Mouse (Mus musculus): Measurements from ENCODE around the gene Cpt2.

Gene Cpt2

GRCm38 (mm10) chr4:107920336-107920735, 3.1 kb downstream of the Cpt2 start:
- no peak for DNase-seq

- DNase-seq = no peak
Observed at GRCm38 (mm10) chr4:107910020-107910419, 13.4 kb downstream of the Cpt2 start.

- no peak for DNase-seq
Observed at GRCm38 (mm10) chr4:107906561-107906960, 16.8 kb downstream of the Cpt2 start.

GRCm38 (mm10) chr4:107904252-107904651, 19.2 kb downstream of the Cpt2 start:
- DNase-seq = no peak

- DNase-seq = no peak
Observed at GRCm38 (mm10) chr4:107900206-107900605, 23.2 kb downstream of the Cpt2 start.

GRCm38 (mm10) chr4:107899211-107899927, 24.0 kb downstream of the Cpt2 start:
- no peak for DNase-seq

- no peak for DNase-seq
Observed at GRCm38 (mm10) chr4:107892663-107893062, 30.7 kb downstream of the Cpt2 start.

- DNase-seq = peak; percentile 97
Observed at GRCm38 (mm10) chr4:107889731-107890432, 33.5 kb downstream of the Cpt2 start, which contains the start of gene 0610037L13Rik. Gene 0610037L13Rik (plus strand): TSS chr4:107889813.

GRCm38 (mm10) chr4:107889385-107889730, 34.1 kb downstream of the Cpt2 start:
- DNase-seq = no peak

- no peak for DNase-seq
Observed at GRCm38 (mm10) chr4:107886371-107886770, 37.0 kb downstream of the Cpt2 start.

- DNase-seq = no peak
Observed at GRCm38 (mm10) chr4:107881631-107882030, 41.8 kb downstream of the Cpt2 start.

GRCm38 (mm10) chr4:107879254-107880050, 44.0 kb downstream of the Cpt2 start, which contains the start of gene Magoh:
Gene Magoh (plus strand): TSS chr4:107879755.
- peak; percentile 94 for DNase-seq

GRCm38 (mm10) chr4:107864866-107865265, 58.5 kb downstream of the Cpt2 start:
- no peak for DNase-seq

GRCm38 (mm10) chr4:107858995-107859394, 64.4 kb downstream of the Cpt2 start:
- no peak for DNase-seq

GRCm38 (mm10) chr4:107856958-107857686, 66.3 kb downstream of the Cpt2 start:
- peak; percentile 62 for DNase-seq
